Mouse (Mus musculus) T-helper 1 cell (primary cell): ENCODE results near the gene Cdan1.

Source experiments
- in situ Hi-C: fragments of 300-600 bp; cut with MboI, MseI; formaldehyde crosslinking; loops from one replicate; pipeline ENCODE4 v1.15.1; 2025; ENCODE audit warnings: high pct_unique_total_duplicates

The Cdan1 gene

DNA sequence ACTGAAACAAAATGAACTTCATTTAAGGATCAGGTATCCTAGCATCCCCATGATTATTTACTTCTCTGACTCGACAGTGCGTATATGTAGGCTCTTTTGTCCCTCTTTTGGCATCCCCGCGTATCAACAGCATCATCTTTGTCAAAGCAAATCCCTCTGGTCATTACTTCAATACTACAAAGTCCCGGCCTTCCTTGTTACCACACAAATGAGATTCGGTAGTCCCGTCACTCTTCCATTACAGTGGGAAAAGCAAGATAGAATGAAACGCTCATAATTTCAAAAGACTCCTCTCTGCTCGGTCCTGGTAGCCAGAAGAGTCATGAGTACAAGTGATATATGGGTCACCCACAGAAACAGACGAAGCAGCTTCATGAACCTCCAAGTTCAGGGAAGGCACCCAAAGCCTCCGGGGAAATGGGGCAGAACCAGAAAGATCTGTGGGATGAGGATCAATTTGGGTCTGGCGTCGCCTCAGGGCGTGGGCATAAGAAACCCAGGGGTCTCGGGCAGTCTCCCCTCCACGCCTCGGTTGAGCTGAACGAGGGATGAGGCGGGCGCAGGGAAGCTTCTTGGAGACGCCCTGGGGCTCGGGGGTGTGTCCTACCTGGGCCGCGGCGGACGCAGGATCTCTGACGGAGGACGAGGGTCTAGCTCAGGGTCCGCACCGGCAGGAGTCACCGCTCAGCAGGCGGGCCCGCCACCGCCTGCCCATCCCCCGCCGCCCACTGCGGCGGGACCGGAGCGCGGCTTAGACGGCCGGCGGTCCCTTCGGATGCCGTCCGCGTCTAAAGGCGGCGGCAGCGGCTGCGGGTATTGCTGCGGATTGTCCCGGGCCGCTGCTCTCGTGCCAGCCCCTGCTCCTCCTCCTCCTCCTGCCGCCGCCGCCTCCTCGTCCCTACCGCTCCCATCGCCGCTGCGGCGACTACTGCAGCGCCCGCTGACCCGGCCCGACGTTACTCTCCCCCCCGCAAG is at the start of gene Cdan1:
Gene Cdan1, minus strand, starts transcription at position 680 of the 975 bp plus-strand sequence.
- in situ Hi-C loops = no loop called here

DNA sequence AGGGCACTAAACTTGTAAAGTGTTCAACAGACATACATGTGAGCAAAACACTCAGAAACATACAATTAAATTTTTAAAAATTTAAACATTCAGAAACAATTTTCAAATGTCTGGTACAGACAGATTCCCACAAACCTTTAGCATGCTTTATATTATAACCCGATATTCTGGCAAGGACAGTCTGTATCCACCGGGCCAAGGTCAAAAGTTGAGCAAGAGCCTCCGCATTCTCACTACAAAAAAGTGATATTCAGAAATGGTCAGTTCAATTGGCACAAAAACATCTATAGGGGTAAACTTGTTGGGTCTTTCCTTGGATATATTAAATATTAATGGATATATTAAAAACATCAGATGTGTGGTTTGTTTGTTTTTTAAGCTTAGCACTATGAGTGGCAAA is 46.4 kb upstream of the Cdan1 start:
- in situ Hi-C loops = no loop called here

DNA sequence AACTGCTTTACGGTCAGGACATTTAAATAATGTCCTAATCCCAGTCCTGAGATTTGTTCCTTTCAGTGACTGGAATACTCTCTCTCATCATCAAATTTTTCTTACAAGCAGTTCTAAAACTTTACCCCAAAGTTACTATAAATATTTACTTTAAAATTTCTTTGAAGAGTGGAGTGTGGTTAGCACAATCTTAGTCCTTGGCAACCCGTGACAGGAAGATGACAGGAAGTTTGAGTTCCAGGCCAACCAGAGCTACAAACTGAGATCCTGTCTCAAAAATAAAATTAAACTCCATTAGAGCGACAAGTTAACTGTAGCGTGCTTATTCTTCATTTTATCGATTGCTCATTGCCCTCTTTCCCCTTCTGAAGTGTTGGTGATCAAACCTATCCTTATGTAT is 37.7 kb upstream of the Cdan1 start:
- in situ Hi-C loops = no loop called here

DNA sequence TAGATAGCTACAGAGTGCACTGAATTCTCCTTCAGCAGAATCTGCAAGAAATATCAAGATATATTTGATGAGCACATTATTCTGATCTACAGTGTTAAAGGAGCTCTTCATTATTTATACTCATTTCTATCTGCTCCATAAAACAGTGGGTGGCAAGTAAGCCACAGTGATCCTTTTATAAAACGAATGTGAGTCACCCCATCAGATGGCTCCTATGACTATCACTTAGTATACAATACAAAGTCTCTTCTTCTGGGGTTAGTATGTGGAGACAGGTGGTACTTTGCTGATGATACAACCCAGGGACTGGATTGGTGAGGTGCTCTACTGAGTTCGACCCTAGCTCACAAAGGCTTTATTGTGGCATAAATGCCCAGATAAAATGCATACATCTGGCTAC is 23.3 kb upstream of the Cdan1 start:
- in situ Hi-C loops = no loop called here

DNA sequence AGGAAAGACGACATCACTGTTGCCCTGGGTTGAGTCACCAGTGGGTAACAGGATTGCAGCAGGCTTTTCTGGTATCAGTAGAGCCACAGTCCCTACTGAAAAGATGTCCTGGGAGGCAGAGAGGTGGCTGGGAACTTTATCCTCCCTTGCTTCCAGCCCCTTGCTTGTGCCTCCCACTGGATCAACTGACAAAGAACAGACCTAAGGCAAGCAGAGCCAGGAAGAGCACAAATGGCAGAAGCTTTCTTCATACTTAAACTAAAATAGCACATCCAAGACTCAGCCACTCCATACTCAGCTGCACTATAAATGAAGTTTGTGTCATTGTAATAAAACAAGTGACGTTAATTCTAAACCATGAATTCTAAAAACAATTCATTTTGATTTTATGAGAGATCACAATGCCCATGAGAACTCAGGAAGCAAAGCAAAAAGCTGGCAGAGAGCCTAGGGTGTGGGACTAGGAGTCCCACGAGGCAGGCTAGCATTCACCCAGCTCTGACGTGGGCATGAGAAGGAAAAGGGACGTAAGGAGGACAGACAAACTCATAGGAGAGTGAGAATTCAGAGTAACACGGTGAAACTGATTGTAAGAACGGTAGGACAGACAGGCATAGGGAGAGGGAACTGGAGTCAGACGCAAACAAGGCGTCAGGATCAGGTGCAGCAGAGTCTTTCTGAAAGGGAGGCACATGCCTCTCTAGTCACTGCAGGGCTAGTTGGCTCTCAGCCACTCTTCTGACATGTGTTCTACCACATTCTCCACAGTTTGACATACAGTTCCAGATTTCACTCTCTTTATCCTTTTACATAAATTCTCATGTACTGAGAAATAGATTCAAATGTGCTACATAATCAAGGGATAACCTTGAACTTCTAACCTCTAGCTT is 21.8 kb upstream of the Cdan1 start:
- in situ Hi-C loops = no loop called here

DNA sequence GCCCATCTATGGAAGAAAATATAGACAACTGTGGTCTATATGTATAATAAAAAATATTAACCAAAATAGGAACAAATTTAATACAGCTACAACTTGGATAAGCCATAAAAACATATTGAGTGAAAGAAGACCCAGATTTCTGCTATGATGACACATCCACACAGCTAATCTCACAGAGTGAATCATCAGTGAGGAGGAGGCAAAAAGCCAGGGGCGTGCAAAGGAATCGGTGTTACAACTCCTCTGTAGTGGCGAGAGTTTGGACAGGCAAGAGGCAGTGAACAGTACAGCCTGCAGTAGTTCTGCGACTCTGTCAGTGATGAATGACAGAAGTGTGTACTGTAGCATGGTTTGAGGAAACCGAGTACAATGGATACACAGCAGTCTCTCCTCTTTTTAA is 17.4 kb upstream of the Cdan1 start:
- in situ Hi-C loops = no loop called here

DNA sequence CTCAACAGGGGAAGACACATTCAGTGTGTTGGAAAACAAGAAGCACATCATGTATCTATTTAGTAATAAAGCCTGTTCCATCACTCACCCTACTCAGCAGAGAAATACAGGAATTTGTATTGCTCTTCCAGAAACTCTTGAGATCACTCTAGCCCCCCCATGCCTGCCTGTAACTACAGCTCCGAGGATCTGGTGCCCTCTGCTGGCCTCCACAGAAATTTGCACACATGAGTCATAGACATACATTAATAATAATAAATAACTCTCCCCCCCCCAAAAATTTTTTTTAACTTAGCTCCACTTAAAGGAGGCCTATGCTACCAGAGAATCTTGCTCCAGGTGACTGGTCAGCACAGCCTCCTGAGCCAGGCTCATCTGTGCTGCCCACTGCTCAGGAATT is 16.6 kb upstream of the Cdan1 start:
- in situ Hi-C loops = no loop called here

DNA sequence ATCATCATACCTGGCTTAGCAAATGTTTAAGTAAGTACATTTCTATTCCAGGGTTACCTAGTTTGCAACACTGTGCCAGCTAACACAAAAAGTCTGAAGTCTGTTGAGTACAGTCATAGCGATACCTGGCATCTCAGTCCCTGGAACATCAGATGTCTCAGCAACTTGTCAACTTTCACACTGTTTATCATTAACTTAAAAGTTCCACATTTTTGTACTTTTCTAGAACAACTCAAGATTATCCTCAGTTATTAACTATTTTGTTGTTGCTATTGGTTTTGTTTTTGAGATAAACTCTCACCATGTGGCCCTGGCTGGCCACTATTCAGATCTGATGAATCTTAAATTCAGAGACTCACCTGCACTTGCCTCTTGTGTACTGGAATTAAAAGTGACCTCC is 13.5 kb upstream of the Cdan1 start:
- in situ Hi-C loops = no loop called here

DNA sequence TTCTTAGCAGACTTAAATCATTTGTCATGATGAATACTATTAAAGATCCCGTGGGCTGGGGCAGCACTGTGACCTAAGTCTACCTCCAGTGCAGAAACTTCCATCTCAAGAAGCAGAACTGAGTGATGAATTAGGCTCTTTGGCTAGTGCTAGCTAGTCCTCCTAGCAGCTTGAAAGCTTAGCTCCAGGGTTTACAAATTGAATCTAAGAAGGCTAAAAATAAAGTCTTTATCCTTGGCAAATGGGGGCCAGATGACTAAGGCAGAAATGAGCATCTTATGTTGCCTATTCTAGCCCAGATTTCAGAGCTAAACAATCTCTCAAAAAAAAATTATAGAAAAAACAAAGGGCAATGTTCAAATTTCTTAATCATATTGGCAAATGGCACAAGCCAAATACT is 10.8 kb upstream of the Cdan1 start:
- in situ Hi-C loops = no loop called here

DNA sequence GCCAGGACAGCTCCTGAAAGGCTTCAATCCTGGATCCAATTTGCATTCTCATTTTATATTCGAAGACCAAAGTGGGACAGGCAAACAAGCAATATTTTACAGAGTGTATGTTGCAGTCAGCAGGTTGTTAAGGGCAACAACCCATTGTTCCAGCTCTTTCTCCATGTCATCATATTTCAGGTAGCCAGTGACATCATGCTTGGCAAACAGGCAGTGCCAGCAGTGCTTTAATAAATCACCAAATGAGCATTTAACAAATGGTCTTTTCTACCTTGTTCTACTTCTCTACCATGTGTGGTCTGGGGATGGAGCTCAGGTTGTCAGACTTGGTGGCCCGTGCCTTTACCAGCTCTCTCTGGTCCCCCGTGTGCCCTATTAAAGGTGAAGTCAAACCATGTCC is 8.2 kb upstream of the Cdan1 start:
- in situ Hi-C loops = no loop called here

DNA sequence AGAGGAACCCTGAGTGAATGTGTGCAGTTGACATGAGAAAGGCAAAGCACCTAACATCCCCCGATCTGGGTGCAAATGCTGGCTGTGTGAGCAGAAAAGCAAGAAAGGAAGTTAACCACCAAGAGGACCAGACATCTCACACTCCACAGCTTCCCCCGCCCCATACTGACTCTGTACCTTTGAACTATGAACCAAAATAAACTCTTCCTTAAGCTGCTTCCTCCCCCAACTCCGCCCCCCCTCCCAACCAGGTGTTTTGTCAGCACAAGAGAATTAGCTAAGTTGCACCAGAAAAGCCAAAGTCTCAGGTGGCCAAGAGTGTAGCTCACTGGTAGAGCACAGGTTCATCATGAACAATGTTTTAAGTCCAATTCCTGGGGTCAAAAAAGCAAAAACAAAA is 3.2 kb upstream of the Cdan1 start:
- in situ Hi-C loops = no loop called here

DNA sequence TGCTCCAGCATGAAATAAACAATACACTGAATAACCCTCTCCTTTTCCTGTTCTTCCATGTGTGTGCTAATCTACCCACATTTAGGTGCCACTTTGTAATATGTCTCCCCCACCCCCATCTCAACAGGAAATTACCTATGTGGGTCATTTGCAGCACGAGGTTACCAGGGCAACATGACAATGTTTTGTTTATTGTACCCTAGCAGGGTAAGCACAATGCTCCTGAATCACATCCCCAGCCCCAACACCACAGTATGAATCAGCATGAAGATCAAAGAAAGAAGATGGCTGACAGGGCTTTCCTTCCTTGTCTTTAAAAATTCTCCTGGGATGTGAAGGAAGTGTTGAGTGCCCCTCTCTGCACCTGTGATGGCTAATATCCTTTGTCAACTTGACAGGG is 2.7 kb upstream of the Cdan1 start:
- in situ Hi-C loops = no loop called here

DNA sequence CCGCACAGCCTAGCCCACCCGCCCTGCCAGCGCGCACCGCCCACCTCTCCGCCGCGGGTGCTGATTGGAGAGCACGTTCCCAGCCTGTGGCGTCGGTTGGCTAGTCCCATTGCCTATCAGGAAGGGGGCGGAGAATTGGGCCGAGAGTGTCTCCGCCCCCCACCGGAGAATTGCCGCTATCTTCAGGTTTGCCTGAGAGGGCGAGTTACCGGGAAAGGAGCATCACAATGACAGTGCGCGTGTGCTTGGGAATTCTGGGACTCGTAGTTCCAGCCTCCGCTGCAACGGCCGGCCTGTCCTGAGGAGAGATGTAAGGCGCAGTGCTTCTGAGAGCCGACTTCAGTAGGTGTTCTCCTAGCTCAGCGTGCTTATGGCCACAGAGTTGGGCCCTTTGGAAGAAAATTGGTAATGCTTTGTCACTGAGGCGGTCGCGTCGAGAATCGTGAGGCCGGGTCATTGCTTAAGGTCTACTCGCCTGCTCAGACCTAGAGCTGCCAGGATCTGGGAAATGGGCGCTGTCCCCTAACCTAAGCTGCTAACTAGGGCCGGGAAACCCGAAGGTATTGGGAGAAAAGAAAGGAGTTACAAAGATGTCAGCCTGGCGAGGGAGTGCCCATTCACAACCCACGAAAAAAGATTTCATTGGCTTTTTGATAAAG is 625 bp upstream of the Cdan1 start, which contains the start of gene Ttbk2:
Gene Ttbk2, minus strand, starts transcription at position 181 of the 659 bp plus-strand sequence.
- in situ Hi-C loops = no loop called here

DNA sequence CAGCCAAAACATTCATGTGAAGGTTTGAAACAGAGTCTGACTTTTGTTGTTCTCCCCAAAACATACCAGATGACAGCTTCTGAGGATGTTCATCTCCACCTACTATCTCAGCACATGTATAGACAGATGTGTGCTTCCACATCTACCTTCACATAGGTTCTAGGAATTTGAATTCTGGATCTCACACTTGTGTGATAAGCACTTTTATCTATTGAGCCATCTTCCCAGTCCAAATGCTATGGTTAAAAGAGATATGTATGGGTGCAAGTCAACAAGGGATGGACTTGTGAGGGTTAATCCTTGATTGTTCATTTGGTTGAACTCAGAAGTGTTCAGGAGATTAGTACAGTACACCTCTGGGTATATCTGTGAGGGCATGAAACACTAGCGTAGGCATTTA is 4.6 kb downstream of the Cdan1 start:
- in situ Hi-C loops = no loop called here

DNA sequence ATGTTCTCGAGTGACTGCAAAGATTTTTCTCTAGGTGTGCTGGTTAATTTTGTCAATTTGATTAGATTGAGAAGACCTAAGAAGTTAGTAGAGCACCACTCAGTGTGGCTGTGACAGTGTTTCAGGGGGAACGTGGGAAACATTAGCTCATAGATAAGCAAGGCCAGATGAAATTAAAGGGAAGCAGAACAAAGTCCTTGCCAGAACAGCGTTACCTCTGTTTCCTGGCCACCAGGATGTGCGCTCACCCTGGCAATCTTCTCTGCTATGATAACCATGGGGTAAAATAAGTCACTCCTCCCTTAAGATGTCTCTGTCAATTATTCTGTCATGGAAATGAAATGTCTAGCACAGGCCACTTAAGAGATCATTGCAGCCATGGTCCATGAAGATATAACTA is 5.9 kb downstream of the Cdan1 start:
- in situ Hi-C loops = no loop called here

DNA sequence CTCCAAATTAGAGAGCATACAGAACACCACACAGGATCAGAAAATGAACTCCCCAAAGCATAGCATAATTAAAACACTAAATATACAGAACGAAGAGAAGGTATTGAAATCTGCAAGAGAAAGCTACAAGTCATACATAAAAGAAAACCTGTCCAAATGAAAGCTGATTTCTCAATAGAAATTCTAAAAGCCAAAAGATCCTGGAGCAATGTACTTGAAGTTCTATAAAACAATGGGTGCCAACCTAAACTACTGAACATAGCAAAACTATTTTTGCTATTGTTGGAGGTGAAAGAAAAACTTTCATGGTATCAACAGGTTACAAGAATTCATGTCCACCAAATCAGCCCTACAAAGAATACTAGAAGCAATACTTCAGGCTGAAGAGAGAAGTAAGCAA is 8.7 kb downstream of the Cdan1 start:
- in situ Hi-C loops = no loop called here

DNA sequence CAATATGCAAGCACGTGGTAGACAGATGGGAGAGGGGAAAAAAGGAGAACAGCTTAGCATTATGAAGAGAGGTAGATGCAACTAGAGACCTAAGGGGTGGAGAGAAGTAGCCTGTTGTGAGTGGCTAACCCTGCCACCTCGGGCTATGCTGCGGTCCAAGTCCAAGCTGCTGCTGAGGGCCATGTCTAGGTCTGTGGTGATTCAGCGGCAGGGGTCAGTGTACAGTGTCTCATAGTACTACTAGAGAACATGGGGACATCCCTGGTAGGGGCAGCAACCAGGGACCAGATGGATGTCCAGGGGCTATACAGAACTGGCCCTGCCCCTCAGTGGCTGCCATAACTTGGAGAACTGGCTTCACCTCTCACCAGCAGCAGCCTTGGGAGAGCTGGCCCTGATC is 14.8 kb downstream of the Cdan1 start:
- in situ Hi-C loops = no loop called here

DNA sequence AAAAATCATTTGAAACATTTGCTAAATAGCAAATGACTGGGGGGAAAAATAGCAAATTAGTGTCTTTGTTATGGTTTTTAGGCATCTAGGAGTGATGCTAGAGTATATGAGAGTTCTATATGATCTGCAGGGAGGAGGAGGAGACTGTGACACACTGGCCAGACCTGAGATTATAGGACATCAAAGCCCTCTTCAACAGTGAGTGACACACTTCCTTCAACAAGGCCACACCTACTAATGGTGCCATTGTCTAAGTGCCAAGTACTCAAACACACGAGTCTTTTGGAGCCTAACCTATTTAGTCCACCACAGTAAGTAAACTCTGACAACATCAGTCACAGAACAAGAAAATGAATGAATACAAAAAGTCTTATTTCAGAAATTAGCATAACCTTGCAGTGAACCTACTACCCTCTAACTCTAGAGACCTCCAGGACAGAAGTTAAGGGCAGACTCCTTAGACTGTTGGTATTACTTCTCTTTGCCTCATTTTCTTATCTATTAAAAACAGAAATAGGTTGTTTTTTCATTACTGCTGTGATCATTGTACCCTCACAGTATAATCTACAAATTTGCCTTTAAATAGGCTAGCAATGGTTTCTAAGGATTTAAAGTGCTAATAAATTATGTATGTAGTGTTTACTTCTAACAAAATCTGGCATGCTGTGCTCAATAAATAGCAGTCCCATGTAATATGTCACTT is 22.8 kb downstream of the Cdan1 start:
- in situ Hi-C loops = no loop called here

DNA sequence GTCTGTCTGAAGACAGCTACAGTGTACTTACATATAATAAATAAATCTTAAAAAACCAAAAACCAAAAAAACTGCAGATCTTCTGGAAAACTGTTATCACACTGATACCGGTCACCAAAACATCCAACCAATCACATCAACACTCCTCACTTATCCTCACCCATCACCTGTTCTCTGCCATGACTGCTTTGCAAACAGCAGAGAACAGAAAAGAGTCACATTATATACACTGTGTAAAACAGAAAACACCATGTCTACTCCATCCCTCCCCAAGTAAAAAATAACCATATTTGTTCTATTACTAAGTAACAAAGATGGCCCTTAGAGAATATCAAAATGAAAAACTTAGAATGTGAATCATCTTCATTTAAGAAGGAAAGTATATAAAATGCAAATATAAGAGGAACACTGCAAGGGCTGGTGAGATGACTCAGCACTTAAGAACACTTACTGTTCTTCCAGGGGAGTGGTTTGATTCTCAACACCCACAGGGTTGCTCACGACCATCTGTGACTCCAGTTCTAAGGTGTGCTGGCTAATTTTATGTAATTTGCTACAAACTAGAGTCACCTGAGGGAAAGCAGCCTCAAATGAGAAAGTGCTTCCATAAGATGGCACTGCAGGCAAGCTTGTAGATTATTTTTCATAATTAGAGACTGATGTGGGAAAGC is 79.5 kb downstream of the Cdan1 start:
- in situ Hi-C loops = no loop called here

DNA sequence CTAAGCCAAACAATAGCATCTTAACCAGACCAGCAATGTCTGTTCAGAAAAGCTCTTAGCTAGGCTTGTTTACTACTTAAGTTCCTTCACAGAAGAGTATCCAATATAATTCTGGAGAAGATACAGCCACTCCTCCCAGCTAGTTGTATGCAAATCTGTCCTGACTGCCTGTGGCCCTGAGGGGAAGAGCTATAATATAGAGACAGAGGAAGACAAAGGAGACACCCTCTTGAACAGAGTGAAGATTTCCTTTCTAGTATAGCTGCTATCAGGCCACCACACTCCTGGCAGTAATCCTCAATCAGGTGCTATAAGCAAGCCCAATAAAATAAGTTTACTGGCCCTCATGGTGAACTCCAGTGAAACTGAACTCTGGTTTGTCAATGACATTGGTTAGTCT is 88.0 kb downstream of the Cdan1 start:
- in situ Hi-C loops = no loop called here

DNA sequence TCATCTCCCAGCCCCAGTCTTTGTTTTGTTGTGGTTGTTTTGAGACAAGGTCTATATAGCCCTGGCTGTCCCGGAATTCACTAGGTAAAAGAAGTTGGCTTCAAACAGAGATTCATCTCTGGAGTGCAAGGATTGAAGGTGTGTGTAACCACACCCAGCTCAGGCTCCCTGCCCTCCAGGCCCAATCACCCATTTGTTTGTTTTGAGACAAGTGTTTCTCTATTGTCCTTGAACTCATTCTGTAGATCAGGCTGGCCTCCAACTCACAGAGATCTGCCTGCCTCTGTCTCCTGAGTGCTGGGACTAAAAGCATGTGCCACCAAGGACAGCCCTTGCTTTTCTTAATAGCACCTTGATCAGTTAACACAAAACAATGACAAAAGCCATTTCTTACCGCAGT is 101.9 kb downstream of the Cdan1 start:
- in situ Hi-C loops = no loop called here
